Mouse (Mus musculus) left cerebral cortex, adult 9 months (tissue): Measurements from ENCODE around the gene Arhgap17.
A peak's percentile ranks its signal among the peaks of the same experiment; 100 is the strongest.

Source experiments
- DNase-seq, 2 experiments: peaks; one replicate each; pipeline ENCODE4 v3.0.0; 2022; ENCODE audit warnings: low spot score in 2 of 2

The Arhgap17 gene

DNA sequence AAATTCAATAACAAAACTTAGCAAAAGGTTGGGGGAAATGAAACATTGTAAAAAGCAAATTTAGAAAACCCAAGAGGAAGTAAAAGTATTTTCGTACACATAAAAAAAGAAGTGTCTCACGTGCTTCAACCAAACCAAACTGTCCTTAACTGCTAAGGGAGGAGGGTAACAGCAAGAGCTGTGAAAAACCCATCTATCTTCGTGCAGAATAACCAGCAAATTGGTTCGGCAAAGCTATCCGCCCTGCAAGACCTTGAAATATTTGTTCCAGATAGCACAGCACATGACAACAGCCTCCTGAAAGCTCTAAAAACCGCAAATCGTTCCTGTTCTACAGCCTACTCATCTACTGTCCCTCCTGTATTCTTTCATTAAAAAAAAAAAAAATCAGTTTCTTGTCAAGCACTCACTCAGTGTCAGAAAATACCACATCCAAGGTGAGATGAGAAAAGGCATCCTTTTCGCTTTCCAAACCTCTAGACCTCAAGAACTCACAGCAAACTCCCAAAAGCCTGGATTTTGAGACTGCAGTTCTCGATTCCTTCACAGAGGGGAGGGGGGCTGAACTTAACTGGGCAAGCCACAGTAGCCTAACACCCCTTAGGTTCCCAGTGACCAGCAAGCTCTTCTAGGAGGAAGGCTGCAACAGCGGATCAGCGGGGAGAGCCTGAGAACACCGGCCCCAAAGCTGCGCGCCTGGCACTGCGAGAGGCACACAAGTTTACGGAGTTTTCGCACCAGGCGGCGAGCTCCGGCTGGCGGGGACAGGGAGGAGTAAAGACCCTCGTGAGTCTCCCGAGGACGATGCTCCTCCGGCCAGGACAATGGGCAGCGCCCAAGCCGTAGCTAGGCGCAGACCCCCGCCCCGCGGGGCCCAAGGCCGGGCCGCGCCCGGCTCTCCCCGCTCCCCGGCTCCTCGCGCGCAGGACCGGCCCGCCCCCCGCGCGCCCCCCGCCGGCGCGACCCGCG is 653 bp downstream of the Arhgap17 start:
- no peak for DNase-seq

DNA sequence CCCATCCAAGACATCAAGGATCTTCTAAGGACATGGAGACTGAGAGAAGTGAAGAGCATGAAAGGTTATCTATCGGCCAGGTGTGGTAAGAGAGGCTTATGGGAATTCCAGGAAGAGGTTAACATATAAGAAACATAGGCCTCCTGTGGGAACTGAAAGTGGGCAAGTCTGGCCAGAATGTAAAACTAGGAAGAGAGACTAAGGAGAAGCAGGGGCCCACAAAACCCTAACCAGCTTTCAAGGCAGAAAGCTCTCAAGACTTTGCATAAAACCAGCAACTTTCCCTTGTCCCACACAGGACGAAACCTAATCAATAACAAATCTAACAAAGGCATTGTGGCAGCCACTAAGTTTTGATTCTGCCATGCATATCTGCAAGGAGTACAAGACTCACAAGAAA is 1.5 kb downstream of the Arhgap17 start:
- no peak for DNase-seq

DNA sequence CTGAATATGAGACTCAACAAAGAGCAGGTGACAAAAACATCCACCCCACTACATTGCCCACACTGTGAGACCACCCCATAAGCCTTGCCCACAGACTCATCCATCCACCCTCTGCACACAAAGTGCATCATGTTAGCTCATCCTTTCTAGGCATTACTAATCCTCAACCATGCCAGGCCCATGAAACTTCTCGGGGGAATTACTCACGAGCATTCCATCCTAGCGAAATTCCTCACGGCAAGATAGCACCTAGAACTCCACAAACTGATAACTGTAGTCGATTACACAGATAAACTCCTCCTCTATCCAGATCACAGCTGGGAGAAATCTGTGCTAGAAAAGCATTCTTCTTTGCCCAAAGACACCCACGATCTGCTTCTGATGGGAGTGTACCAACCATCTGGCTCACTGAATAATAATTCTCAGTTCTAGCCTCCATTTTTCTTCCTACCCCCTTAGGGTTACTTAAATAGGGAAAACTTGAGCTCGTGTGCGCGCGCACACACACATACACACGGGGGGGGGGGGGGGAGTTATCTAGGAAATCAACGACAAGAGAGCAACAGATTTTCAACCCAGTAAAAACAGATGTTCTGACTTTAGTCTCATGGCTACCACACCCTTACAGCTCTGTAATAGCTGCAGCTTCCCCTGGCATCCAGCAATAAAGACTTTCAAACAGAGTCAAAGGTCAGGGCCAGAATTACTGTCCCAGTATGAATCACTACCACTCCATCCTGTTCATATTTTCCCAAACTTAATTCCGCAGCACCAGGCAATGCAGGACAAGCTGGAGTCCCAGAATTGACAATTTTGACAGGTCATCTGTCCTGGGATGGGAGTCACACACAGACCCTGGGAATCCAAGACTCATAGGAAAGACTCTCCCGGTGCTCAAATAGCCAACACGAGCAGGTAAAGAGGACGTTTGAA is 2.2 kb downstream of the Arhgap17 start:
- peak in 1 of 2 experiments; percentile 49 for DNase-seq

DNA sequence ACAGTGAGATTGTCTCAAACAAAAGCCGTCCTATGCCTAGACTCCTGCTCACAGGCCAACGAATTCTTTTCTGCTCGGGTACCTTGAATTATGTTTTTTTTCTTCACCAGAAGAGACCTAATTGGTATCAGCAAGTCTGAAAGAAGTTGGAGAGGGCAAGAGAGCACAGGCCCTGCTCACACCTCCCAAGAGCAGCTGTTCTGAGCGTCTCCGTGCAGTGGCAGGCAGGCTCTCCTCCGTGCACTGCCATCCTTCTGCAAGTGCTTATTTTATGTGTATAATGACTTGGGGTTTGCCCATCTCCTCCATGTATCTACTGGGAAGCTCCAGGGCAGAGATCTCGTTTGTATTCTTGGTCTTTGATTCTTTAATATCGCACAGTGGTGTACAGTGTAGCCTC is 2.9 kb downstream of the Arhgap17 start:
- no peak for DNase-seq

DNA sequence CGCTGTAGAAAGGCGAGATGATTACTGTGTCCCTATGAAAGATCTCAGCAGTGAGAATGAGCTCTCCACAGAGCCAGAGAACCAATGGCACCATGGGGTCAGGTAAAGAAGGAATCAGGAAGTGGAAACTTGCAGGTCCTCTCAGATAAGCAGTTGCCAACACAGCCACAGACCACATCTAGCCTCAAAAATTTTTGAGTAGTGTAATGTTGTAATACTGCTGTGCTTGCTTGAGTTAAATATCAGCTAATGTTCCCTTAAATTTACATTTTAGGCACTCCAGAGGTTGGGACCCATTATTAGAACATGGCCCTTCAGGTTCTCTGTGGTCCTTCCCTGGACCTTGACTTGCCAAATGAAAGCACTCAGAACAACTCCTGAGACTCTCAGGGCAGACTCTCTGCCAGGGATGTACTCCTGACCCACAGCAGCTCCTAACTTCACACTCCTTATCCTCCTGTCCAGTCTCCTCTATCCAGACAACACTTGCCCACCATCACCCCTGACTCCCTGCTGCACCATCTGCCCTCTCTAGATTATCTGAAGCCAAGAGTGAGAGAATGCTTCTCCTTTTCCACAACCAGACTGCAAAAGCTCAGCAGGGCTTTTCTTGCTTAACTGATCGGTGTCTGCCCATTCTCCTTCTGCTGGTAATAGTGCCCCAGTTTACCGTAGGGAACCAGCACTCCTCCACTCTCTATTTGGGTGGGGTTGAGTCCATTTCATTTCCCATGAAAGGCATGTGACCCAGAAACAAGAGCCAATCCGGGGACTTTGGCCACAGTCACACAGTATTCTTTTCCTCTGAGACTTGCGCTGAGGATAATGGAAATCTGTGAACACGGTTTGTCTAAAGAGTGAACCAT is 3.6 kb downstream of the Arhgap17 start:
- no peak for DNase-seq

DNA sequence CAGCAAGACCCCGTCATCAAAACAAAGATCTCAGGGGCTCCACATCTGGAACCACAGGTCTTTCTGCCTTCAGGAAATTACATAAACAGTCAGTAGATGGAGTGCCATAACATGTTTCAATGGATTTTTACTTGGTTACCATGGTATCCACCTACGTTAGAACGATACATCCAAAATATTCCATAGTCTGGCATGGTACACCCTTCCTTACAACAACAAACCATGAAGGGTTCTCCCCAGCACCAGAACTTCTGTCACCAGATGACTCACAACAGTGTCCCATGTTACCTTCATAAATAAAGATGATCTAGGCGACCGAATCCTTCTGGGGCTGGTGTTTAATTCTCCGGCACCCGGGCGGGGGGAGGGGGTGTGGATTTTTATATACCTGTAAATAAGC is 5.7 kb downstream of the Arhgap17 start:
- DNase-seq, result peak; percentile 55 to 57

DNA sequence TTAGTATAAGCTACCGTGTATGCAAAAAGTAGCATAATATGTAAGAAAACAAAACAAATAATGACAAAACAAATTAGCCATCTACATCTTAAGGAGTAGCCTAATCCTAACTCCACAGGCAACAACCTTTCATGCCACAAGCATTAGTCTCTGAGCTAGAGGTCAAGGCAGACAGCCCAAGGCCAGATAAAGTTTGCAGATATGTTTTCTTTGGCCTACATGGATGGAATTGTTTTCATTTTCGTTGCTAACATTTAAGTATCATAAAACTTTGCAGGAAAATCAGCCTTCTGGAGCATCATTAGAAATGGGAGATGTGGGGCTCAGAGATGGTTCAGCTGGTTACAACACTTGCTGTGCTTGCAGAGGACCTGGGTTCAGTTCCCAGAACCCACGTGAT is 6.9 kb downstream of the Arhgap17 start:
- DNase-seq, result no peak

DNA sequence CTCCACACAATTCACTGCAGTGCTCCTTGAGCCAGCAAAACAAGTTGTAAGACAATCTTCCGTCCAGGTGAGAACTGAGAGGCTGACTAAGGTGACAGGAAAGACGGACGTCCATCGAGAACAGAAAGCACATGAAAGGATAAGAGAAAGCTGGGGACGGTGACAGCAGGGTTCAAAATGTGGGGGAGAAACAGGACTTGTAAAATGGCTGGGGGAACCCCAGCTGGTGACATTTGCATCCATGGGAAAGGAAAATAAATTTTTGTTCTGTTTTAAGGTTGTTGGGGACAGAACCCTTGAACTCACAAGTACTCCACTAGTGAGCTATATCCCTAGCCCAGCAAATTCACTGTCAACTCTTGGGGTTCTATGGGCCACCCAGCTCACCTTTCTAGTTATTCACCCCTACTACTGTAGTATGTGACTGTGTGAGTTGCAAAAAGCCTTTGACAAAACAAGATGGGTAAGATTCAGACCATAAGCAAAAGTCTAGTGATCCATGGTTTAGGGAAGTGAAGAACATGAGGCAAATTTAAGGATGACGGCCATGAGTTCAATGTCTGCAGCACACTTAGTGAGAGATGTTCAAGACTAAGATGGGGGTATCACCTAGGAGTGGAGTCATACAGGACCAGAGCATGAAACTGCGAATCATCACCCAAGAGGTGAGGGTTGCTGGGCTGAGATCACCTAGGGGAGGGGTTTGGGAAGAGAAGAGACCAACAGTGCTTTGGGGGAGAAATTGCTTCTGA is 8.3 kb downstream of the Arhgap17 start:
- no peak for DNase-seq

DNA sequence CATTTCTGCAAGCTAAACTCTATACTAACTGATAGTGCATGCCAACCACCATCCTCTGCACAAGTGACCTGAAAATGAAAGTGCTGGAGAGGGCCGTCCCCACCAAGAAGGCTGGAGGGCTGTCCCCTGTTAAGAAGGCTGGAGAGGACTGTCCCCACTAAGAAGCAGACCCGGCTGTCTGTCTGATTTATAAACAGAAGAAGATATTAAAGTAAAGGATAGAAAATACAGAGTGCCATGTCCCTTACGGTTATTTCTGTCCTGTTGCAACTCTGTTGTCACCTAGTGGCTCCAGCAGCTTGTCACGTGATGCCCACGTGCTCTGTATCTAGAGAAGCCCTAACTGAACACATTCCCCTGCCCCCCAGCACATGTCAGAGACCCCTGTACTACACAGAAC is 9.5 kb downstream of the Arhgap17 start:
- DNase-seq, result no peak

DNA sequence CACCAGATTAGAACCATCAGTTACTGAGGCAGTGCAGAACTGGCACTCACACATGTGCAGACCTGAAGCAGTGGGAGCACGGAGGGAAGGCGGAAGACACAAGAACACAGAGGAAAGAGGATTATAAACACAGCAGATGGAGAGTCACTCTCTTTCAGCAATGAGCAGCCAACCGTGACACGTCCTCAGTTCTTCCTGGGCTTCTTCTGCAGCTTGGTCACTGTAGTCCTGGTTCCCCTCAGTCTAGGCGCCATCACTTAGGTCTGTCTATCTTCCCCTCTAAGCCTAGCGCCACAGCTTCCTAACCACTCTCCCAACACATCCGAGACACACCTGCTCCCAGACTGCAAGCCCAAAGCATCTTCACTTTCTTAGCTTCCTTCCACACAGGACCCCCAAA is 10.6 kb downstream of the Arhgap17 start:
- no peak for DNase-seq

DNA sequence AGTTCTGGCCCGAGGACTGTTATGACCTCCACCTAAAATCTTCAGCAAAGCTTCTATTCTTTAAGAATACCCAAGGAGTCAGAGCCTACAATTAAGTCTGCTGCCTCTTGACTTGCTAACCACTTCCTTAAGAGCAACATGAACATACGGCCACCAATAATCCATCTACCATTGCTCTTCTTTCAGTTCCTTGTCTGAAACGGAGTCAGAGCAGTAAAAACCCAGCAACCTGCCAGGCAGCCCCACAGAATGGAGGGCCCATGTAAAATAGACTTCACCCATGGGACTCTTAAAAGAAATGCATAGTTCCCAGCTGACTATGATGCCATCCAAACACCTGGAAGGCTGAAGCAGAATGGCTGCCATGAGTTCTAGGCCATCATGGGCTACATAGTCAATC is 13.6 kb downstream of the Arhgap17 start:
- DNase-seq, result no peak

DNA sequence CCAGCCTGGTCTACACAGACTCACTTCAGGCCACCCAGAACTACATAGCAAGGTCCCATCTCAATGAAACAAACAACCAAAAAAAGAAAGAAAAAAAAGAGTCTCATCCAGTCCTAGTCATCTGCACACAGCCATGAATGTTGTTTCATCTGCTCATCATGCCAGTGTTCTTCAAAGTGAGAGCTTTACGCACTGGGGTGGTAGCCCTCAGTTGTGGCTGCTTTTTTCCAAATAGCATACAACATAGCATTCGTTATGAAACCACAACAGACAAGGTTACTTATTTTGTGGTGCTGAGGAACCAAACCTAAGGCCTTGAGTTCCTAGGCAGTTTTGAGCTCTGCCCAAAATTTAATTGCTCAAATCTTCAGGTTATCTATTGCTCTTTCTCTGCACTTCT is 14.9 kb downstream of the Arhgap17 start:
- no peak for DNase-seq

DNA sequence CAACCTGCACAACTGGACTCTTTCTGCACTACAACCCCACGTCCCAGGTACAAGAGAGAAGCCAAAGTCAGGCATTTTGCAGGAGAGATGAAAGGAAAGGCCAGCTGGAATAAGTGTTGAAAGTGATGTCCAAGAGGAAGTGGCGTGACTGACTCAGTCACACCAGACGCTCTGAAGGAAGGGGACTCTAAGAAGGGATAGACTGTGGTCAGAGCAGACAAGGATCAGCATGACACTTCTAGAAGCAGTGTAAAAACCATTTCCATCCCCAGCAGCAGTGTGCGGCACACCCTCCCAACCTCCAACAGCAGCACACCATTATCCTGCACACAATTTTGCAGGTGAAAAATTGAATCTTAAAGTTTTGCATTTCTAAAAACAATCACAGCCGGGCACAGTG is 15.3 kb downstream of the Arhgap17 start:
- no peak for DNase-seq

DNA sequence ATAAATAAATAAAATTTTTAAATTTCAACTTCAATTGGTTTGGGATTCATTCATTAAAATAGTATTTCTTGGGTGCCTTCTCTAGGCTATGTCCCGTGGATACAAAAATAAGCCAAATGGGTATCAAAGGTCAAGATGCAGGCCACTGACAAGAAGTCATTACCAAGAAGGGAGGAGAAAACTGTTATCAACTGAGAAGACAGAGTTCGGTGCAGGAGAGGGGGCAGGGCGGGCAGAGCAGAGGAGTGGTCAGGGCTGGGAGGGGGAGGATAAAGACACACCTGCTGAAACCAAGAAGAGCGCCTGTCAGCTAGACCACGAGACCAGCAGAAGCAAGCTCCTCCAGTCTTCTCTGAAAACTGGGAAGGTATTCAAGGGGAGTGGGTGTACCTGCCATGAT is 15.8 kb downstream of the Arhgap17 start:
- DNase-seq, result no peak

DNA sequence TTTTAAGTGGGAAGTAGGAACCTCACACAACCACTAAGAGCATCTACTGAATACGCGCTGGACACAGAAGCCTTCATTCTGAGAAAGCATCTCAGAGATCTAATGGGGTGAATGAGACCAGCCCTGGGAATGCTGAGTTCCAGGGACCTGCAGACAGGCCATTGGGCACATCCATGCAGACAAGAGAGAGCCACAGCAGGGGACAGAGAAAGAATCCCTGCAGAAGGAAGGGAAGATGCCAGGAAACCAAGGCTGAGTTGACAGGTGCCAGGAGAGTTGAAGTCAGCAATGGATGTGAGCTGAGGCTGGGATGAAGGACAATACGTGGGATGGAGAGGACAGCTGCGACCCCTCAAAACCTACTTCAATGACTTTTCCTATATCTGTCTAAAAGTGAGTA is 16.6 kb downstream of the Arhgap17 start:
- no peak for DNase-seq

DNA sequence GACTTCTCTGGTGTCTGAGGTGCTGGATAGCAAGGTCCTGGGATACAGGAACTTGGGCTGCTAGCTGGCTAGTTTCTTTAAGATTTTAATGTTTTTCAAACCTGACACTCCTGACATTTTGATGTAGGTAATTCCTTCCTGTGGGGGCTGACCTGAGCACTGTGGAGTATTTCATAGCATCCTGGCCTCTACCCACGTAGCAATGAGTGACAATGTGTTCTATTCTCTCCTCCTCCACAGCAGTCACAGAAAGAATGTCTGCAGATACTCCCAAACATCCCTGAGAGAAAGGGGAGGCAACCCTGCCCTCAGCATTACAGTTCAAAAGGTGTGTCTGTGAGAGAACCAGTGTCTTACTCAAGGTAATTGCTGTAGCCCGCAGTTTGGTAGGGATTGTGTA is 19.5 kb downstream of the Arhgap17 start:
- DNase-seq, result no peak

DNA sequence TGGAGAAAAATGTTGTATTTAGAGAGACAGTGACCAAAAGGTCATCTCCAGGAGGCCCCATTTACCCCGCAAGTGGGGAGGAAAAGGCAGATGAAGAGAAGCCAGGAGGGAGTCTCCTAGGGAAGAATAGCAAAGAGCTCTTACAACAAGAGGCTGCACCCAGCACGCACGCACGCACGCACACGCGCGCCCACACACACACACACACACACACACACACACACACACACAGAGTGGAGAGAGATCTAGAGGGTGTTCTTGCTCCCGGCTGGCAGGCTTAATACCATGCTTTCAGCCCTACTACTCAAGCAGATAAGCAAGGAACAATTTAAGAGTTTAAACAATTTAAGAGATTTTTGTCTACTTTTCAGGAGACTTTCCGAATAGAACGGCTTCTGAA is 19.9 kb downstream of the Arhgap17 start:
- DNase-seq, result no peak

DNA sequence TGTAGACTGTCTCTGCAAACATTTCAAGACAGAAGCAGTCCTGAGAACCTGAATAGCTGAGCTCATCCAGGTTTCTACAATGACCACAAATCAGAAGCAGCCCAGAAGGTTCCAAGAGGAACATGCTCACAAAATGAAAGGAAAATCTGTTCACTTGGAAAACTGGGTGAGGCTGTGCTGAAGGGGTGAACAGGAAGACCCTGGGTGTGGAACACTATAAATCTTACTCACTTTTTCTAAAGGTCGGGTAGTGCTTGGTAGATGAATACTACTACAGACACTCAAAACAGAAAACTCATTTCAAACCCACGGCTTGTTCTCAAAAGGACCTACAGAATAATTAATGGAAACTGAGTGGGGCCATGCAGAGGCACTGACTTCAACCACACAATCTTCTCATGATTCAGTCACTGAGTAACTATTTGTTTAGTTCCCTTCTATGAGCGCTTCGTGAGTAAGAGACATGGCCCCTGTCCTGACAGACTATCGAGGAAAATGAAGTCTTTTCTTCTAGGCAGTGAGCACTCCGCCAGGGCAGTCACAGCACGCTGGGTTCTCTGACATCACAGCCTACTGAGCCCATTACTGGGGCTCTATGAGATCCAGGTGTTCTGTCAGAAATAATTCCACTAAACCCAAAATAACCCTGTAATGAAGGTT is 23.0 kb downstream of the Arhgap17 start:
- no peak for DNase-seq

DNA sequence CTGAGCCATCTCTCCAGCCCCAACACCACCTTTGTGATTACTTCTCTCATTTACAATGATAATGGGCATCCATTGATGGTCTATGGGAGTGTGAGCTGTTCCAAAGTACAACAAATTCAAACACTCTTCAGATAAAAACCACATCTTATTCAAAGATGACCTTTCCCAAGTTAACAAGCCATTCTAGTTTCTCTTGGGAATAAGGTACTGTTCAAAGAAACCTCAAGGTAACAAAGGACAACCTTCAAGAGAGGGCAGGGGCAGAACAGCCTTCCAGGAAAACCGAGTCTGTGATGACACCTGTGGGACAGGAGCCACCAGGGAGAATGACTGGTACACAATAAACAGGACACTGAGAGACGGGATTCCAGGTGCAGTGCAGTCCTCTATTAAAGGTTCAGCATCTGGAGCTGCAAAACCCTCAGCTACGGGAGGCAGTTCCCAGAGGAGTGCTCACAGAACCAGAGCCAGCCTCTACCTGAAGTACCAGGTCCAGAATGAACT is 24.6 kb downstream of the Arhgap17 start:
- DNase-seq, result no peak

DNA sequence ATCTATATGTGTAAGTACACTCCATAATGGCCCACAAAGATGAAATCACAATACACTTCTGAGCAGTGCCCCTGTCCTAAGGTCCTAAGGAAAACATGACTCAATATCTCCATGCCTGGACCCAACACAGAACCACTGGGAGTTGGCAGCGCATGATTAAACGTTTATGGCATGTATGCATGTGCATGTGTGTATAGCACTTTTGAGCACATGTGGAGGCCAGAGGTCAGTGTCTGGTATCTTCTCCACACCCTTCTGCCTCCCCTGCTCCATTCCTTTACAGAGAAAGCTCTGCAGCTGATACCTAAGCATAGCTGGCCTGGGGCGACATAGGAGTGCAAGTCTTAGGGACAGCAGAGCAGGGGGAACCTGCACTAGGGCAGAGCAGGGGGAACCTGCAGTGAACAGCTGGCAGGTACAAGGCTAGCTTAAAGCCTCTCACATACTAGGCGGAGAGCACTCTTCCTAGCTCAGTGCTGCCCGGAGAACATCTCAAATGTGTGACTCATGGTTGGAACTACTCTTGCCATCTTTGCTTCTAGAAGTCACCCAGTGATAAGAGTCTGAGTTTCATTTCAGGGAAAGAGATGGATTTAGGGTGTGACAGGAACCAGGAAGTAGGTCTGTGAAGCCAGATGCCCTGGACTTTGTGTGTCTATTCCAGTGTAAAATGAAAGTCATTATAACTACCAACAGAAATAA is 25.5 kb downstream of the Arhgap17 start:
- no peak for DNase-seq
